Mouse (Mus musculus) erythroid progenitor cell, adult 5-6 weeks (primary cell): Measurements from ENCODE around the gene Gm9913. TPM values are rescaled to one million over a fixed set of nuclear protein-coding genes. Genes with fewer than 3 reads are reported as not detected.

ENCODE experiments used
- ATAC-seq: replicated peaks from 2 replicates; pipeline ENCODE4 v1.8.0; 2016; ENCODE audit warnings: moderate number of reproducible peaks, mild to moderate bottlenecking, moderate TSS enrichment, inconsistent platforms; ENCODE audit not compliant: poor library complexity, low FRiP score, severe bottlenecking
- total RNA-seq, 2 experiments: library from RNA; stranded (forward) in 1 of 2; stranded (reverse) in 1 of 2; fragments of 150-400 nt in 1 of 2; fragments of 186-747, 209-891 nt in 1 of 2; gene quantifications; 2 replicates each; pipeline versions ENCODE4 v1.2.3 to v1.2.4; 2015 to 2017; ENCODE audit warnings: low replicate concordance in 2 of 2

Gene Gm9913
- total RNA-seq, 2 experiments from 2014 or later = not detected

GRCm38 (mm10) chr2:125494831-125495812 is 9.8 kb upstream of the Gm9913 start:
- ATAC-seq = no peak

GRCm38 (mm10) chr2:125496696-125497095 is 8.2 kb upstream of the Gm9913 start:
- ATAC-seq = no peak

- no peak for ATAC-seq
Observed at GRCm38 (mm10) chr2:125498216-125498615, 6.7 kb upstream of the Gm9913 start.

GRCm38 (mm10) chr2:125501526-125501925 is 3.4 kb upstream of the Gm9913 start:
- no peak for ATAC-seq

GRCm38 (mm10) chr2:125505746-125506315 is 942 bp downstream of the Gm9913 start:
- ATAC-seq = no peak

- no peak for ATAC-seq
Observed at GRCm38 (mm10) chr2:125506316-125507054, 1.6 kb downstream of the Gm9913 start.

GRCm38 (mm10) chr2:125507893-125508292 is 3.0 kb downstream of the Gm9913 start, which contains the start of gene Fbn1:
Gene Fbn1 (minus strand): TSS chr2:125507993.
- no peak for ATAC-seq

- ATAC-seq = no peak
Observed at GRCm38 (mm10) chr2:125508381-125508780, 3.5 kb downstream of the Gm9913 start.

- ATAC-seq = no peak
Observed at GRCm38 (mm10) chr2:125510752-125511151, 5.9 kb downstream of the Gm9913 start.

- no peak for ATAC-seq
Observed at GRCm38 (mm10) chr2:125511898-125512297, 7.0 kb downstream of the Gm9913 start.

GRCm38 (mm10) chr2:125512544-125512943 is 7.7 kb downstream of the Gm9913 start:
- ATAC-seq = no peak

- no peak for ATAC-seq
Observed at GRCm38 (mm10) chr2:125514391-125514790, 9.5 kb downstream of the Gm9913 start.

GRCm38 (mm10) chr2:125515291-125516057 is 10.6 kb downstream of the Gm9913 start:
- ATAC-seq = no peak

- ATAC-seq = no peak
Observed at GRCm38 (mm10) chr2:125516594-125516993, 11.7 kb downstream of the Gm9913 start.

- ATAC-seq = no peak
Observed at GRCm38 (mm10) chr2:125525484-125525883, 20.6 kb downstream of the Gm9913 start.

GRCm38 (mm10) chr2:125526566-125526965 is 21.7 kb downstream of the Gm9913 start:
- no peak for ATAC-seq

GRCm38 (mm10) chr2:125530665-125531064 is 25.8 kb downstream of the Gm9913 start:
- ATAC-seq = no peak

- no peak for ATAC-seq
Observed at GRCm38 (mm10) chr2:125539640-125540039, 34.8 kb downstream of the Gm9913 start.

- no peak for ATAC-seq
Observed at GRCm38 (mm10) chr2:125540579-125540978, 35.7 kb downstream of the Gm9913 start.

- ATAC-seq = no peak
Observed at GRCm38 (mm10) chr2:125541451-125541850, 36.6 kb downstream of the Gm9913 start.
